Mouse (Mus musculus): Measurements from ENCODE around the gene Map7d1. TPM values are rescaled to one million over a fixed set of nuclear protein-coding genes. Genes with fewer than 3 reads are reported as not detected.
"Not testable (repeated sequence)": the region's sequence is repeated elsewhere in the genome, so short reads cannot be mapped to it uniquely, and the experiment has no call there.

Gene Map7d1
- polyA plus RNA-seq, 1 experiment from 2014 or later = 46.8 TPM

DNA sequence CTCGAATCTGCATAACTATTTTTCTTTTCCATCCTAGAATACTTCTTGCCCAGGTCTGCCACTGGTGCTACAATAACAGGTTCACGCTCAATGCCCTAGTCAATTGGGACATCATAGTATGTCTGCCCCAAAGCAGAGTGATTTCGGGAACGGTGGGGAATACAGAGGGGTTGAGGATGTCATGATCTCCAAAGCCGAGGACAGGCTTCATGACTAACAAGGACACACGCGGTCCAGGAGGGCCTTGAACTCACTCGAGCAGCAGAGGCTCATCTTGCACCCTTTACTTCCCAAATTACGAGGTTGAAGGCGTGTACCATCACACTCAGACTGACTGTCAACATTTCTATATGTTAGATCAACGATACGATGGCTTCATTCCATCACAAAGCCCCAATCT is 29.5 kb downstream of the Map7d1 start:
- ATAC-seq (ENCODE audit: insufficient number of reproducible peaks, insufficient read depth, low FRiP score, low read depth) = no peak; the same call in 1 of the 2 replicates
- Histone ChIP-seq H3K4me3 (ENCODE audit: control insufficient read depth in 1 of 2, insufficient read depth in 1 of 2, low read depth in 1 of 2, low read length in 2 of 2) (no peak overlapping the region), H3K27me3 (ENCODE audit: control insufficient read depth, insufficient read depth, low read length) (no peaks in the 10 kb centered on the region), H3K4me2 (ENCODE audit: low read length) (peak overlapping the region; percentile 59), H3K9me3 (ENCODE audit: control insufficient read depth, low read length) (no peaks in the 10 kb centered on the region), H3K27ac (replicated peaks in 1 of 2; ENCODE audit: control insufficient read depth in 1 of 2, insufficient read depth in 1 of 2, low read depth in 2 of 2, low read length in 2 of 2) (peak overlapping the region in 1 of 2 experiments; percentile 9; a peak in 1 of 4 replicates), H3K36me3 (ENCODE audit: control insufficient read depth, insufficient read depth, low read length) (peaks cover 20% of the 10 kb centered on the region), H3K9ac (ENCODE audit: low read length) (no peak overlapping the region), H3K4me1 (ENCODE audit: control insufficient read depth in 2 of 2, insufficient read depth in 2 of 2, low read length in 2 of 2) (peaks cover 0 to 7% of the 10 kb centered on the region in 2 experiments; a peak in 1 of 4 replicates)
- WGBS = 49% methylated on average over 12 of the region's 12 CpGs

- H3K4me3 ChIP-seq (ENCODE audit: control insufficient read depth in 1 of 2, insufficient read depth in 1 of 2, low read depth in 1 of 2, low read length in 2 of 2) = no peak overlapping the region
Observed at GRCm38 (mm10) chr4:126222631-126223030, 33.5 kb downstream of the Map7d1 start.

GRCm38 (mm10) chr4:126220045-126220444 is 36.1 kb downstream of the Map7d1 start:
- Histone ChIP-seq H3K9ac (ENCODE audit: low read length) (no peak overlapping the region), H3K27ac (replicated peaks in 1 of 2; ENCODE audit: control insufficient read depth in 1 of 2, insufficient read depth in 1 of 2, low read depth in 2 of 2, low read length in 2 of 2) (no peak overlapping the region), H3K4me3 (ENCODE audit: control insufficient read depth in 1 of 2, insufficient read depth in 1 of 2, low read depth in 1 of 2, low read length in 2 of 2) (no peak overlapping the region), H3K4me1 (ENCODE audit: control insufficient read depth in 2 of 2, insufficient read depth in 2 of 2, low read length in 2 of 2) (no peaks in the 10 kb centered on the region), H3K36me3 (ENCODE audit: control insufficient read depth, insufficient read depth, low read length) (no peaks in the 10 kb centered on the region), H3K27me3 (ENCODE audit: control insufficient read depth, insufficient read depth, low read length) (no peaks in the 10 kb centered on the region), H3K4me2 (ENCODE audit: low read length) (no peak overlapping the region), H3K9me3 (ENCODE audit: control insufficient read depth, low read length) (no peaks in the 10 kb centered on the region)
- ATAC-seq (ENCODE audit: insufficient number of reproducible peaks, insufficient read depth, low FRiP score, low read depth) = no peak
- WGBS = 88% methylated on average over 10 of the region's 10 CpGs

More at GRCm38 (mm10) chr4:126222631-126223030, 33.5 kb downstream of the Map7d1 start:
- Histone ChIP-seq H3K36me3 (ENCODE audit: control insufficient read depth, insufficient read depth, low read length) (no peaks in the 10 kb centered on the region), H3K27me3 (ENCODE audit: control insufficient read depth, insufficient read depth, low read length) (no peaks in the 10 kb centered on the region), H3K27ac (replicated peaks in 1 of 2; ENCODE audit: control insufficient read depth in 1 of 2, insufficient read depth in 1 of 2, low read depth in 2 of 2, low read length in 2 of 2) (no peak overlapping the region), H3K9ac (ENCODE audit: low read length) (no peak overlapping the region), H3K4me2 (ENCODE audit: low read length) (no peak overlapping the region), H3K4me1 (ENCODE audit: control insufficient read depth in 2 of 2, insufficient read depth in 2 of 2, low read length in 2 of 2) (0 out of 4 replicates have a peak, but pooled peaks cover 0 to 2% of the 10 kb centered on the region in 2 experiments), H3K9me3 (ENCODE audit: control insufficient read depth, low read length) (no peaks in the 10 kb centered on the region)
- 84% methylated on average over 11 of the region's 11 CpGs for WGBS
- no peak for ATAC-seq (ENCODE audit: insufficient number of reproducible peaks, insufficient read depth, low FRiP score, low read depth)

DNA sequence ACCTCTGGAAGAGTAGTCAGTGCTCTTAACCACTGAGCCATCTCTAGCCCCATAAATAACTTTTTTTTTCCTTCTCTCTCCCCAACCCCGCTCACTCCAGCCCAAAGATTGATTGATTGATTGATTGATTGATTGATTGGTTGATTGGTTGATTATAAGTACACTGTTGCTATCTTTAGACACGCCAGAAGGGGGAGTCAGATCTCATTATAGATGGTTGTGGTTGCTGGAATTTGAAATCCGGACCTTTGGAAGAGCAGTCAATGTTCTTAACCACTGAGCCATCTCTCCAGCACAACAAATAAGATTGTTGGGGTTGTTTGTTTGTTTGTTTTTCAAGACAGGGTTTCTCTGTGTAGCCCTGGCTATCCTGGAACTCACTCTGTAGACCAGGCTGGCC is 36.6 kb downstream of the Map7d1 start:
- H3K4me2 ChIP-seq (ENCODE audit: low read length); H3K27ac ChIP-seq (replicated peaks in 1 of 2; ENCODE audit: control insufficient read depth in 1 of 2, insufficient read depth in 1 of 2, low read depth in 2 of 2, low read length in 2 of 2); ATAC-seq (ENCODE audit: insufficient number of reproducible peaks, insufficient read depth, low FRiP score, low read depth); H3K36me3 ChIP-seq (ENCODE audit: control insufficient read depth, insufficient read depth, low read length); H3K27me3 ChIP-seq (ENCODE audit: control insufficient read depth, insufficient read depth, low read length); H3K9me3 ChIP-seq (ENCODE audit: control insufficient read depth, low read length); H3K4me1 ChIP-seq (ENCODE audit: control insufficient read depth in 2 of 2, insufficient read depth in 2 of 2, low read length in 2 of 2); H3K9ac ChIP-seq (ENCODE audit: low read length); H3K4me3 ChIP-seq (ENCODE audit: control insufficient read depth in 1 of 2, insufficient read depth in 1 of 2, low read depth in 1 of 2, low read length in 2 of 2): not testable (repeated sequence)
- WGBS = 65% methylated on average over 3 of the region's 3 CpGs

DNA sequence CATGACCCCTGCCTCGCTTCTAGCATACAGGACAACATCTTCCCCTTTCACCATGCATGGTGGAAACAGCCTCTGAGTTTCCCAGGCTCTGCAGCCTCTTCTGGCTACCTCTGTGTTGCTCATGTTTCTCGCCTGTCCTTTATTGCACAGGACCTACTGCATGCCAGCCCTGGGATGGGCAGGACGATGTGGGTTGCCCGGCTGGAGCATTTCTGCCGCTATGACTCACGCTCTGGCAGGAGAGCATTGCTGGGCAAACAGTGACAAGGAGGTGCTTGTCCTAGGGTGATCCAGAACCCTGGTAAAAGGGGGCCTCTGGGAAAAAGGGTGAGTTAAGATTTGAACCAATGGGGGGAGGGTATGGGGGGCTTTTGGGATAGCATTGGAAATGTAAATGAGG is 38.4 kb downstream of the Map7d1 start:
- Histone ChIP-seq H3K27me3 (ENCODE audit: control insufficient read depth, insufficient read depth, low read length) (no peaks in the 10 kb centered on the region), H3K36me3 (ENCODE audit: control insufficient read depth, insufficient read depth, low read length) (no peaks in the 10 kb centered on the region), H3K4me2 (ENCODE audit: low read length) (no peak overlapping the region), H3K4me1 (ENCODE audit: control insufficient read depth in 2 of 2, insufficient read depth in 2 of 2, low read length in 2 of 2) (no peaks in the 10 kb centered on the region), H3K4me3 (ENCODE audit: control insufficient read depth in 1 of 2, insufficient read depth in 1 of 2, low read depth in 1 of 2, low read length in 2 of 2) (no peak overlapping the region), H3K9me3 (ENCODE audit: control insufficient read depth, low read length) (no peaks in the 10 kb centered on the region), H3K9ac (ENCODE audit: low read length) (no peak overlapping the region), H3K27ac (replicated peaks in 1 of 2; ENCODE audit: control insufficient read depth in 1 of 2, insufficient read depth in 1 of 2, low read depth in 2 of 2, low read length in 2 of 2) (no peak overlapping the region)
- WGBS = 64% methylated on average over 6 of the region's 6 CpGs
- ATAC-seq (ENCODE audit: insufficient number of reproducible peaks, insufficient read depth, low FRiP score, low read depth) = no peak

DNA sequence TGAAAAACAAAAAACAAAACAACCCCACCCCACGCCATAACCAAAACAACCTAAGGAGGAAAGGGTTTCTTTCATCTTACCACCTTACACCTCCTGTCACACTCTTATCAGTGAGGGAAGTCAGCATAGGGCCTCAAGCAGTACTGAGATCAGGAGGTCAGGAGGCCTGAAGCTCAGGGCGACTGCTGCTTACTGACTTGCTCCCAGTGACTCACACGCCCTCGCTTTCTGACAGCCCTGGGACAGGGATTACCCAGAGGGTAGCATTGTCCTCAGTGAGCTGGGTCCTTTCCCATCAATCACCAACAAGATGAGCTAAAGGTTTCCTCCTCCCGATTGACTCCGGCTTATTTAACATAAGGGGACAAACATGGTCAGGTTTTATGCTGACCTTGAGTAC is 49.1 kb downstream of the Map7d1 start:
- Histone ChIP-seq H3K4me3 (ENCODE audit: control insufficient read depth in 1 of 2, insufficient read depth in 1 of 2, low read depth in 1 of 2, low read length in 2 of 2) (no peak overlapping the region), H3K36me3 (ENCODE audit: control insufficient read depth, insufficient read depth, low read length) (no peaks in the 10 kb centered on the region)
- WGBS = 50% methylated on average over 6 of the region's 6 CpGs

GRCm38 (mm10) chr4:126205386-126205785 is 50.8 kb downstream of the Map7d1 start:
- no peak overlapping the region for H3K4me2 ChIP-seq (ENCODE audit: low read length)
- H3K36me3 ChIP-seq (ENCODE audit: control insufficient read depth, insufficient read depth, low read length) = no peaks in the 10 kb centered on the region
- no peak overlapping the region for H3K9ac ChIP-seq (ENCODE audit: low read length)
- ATAC-seq (ENCODE audit: insufficient number of reproducible peaks, insufficient read depth, low FRiP score, low read depth) = no peak
- H3K27me3 ChIP-seq (ENCODE audit: control insufficient read depth, insufficient read depth, low read length) = no peaks in the 10 kb centered on the region
- H3K4me1 ChIP-seq (ENCODE audit: control insufficient read depth in 2 of 2, insufficient read depth in 2 of 2, low read length in 2 of 2) = peaks cover 6 to 17% of the 10 kb centered on the region in 2 experiments; a peak in 3 of 4 replicates
- H3K4me3 ChIP-seq (ENCODE audit: control insufficient read depth in 1 of 2, insufficient read depth in 1 of 2, low read depth in 1 of 2, low read length in 2 of 2) = no peak overlapping the region
- no peaks in the 10 kb centered on the region for H3K9me3 ChIP-seq (ENCODE audit: control insufficient read depth, low read length)
- 76% methylated on average over 1 of the region's 1 CpGs for WGBS
- H3K27ac ChIP-seq (replicated peaks in 1 of 2; ENCODE audit: control insufficient read depth in 1 of 2, insufficient read depth in 1 of 2, low read depth in 2 of 2, low read length in 2 of 2) = no peak overlapping the region

More for the DNA sequence above, 49.1 kb downstream of the Map7d1 start:
- no peak overlapping the region for H3K9ac ChIP-seq (ENCODE audit: low read length)
- no peaks in the 10 kb centered on the region for H3K27me3 ChIP-seq (ENCODE audit: control insufficient read depth, insufficient read depth, low read length)
- H3K9me3 ChIP-seq (ENCODE audit: control insufficient read depth, low read length) = no peaks in the 10 kb centered on the region
- peaks cover 3 to 10% of the 10 kb centered on the region in 2 experiments; a peak in 2 of 4 replicates for H3K4me1 ChIP-seq (ENCODE audit: control insufficient read depth in 2 of 2, insufficient read depth in 2 of 2, low read length in 2 of 2)
- H3K4me2 ChIP-seq (ENCODE audit: low read length) = no peak overlapping the region
- ATAC-seq (ENCODE audit: insufficient number of reproducible peaks, insufficient read depth, low FRiP score, low read depth) = no peak
- no peak overlapping the region for H3K27ac ChIP-seq (replicated peaks in 1 of 2; ENCODE audit: control insufficient read depth in 1 of 2, insufficient read depth in 1 of 2, low read depth in 2 of 2, low read length in 2 of 2)

DNA sequence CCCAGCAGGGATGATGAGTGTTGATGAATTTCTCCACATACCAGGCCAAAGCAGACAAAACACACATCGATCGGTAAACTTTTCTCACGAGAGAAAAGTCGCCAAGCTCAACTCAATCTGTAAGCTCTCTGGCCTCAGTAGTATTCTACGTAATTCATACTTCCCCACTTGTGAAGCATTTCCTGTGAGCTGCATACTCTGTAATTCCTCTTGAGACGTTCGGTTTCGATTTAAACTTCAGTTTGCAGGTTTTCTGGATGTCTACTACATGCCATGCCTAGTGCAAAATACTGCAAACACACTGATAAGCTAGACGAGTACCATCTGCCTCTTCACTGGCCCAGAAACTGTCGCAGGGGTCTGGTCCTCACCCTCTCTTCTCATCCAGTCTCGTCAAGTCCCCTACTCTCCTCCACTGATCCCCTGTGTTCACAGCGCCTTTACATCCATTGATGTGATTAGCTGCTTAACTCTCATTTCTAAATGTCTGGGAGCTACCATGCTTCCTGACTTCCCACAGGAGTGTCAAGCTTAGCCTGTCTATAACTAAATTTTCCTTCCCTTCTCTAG is 51.4 kb downstream of the Map7d1 start:
- H3K4me3 ChIP-seq (ENCODE audit: control insufficient read depth in 1 of 2, insufficient read depth in 1 of 2, low read depth in 1 of 2, low read length in 2 of 2) = no peak overlapping the region
- H3K9ac ChIP-seq (ENCODE audit: low read length) = no peak overlapping the region
- WGBS = 70% methylated on average over 12 of the region's 12 CpGs
- no peak overlapping the region for H3K4me2 ChIP-seq (ENCODE audit: low read length)
- no peaks in the 10 kb centered on the region for H3K27me3 ChIP-seq (ENCODE audit: control insufficient read depth, insufficient read depth, low read length)
- H3K9me3 ChIP-seq (ENCODE audit: control insufficient read depth, low read length) = no peaks in the 10 kb centered on the region
- no peak for ATAC-seq (ENCODE audit: insufficient number of reproducible peaks, insufficient read depth, low FRiP score, low read depth)
- H3K4me1 ChIP-seq (ENCODE audit: control insufficient read depth in 2 of 2, insufficient read depth in 2 of 2, low read length in 2 of 2) = peaks cover 6 to 24% of the 10 kb centered on the region in 2 experiments; a peak in 3 of 4 replicates
- H3K27ac ChIP-seq (replicated peaks in 1 of 2; ENCODE audit: control insufficient read depth in 1 of 2, insufficient read depth in 1 of 2, low read depth in 2 of 2, low read length in 2 of 2) = no peak overlapping the region
- H3K36me3 ChIP-seq (ENCODE audit: control insufficient read depth, insufficient read depth, low read length) = no peaks in the 10 kb centered on the region

Data from heart, embryonic 14.5 days (tissue).